Mouse (Mus musculus): ENCODE results near the gene Arid1b.

DNA sequence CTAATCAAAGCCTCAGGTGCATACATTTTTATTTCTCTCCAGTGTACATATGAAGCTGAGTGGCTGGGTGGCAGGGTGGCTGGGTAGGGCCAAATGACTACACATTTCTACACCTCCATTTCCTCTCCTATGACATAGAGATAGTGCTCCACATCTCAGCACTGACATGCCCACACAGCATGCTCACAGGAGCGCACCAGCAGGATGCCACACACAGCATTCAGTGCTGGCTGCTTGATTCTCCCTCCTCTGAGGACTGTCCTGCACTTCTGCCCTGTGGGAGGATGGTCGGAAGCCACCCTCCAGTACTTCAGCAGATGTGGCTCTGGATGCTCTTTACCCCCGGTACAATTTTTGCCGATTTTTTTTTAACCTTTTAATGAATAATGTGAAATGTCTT is 172.0 kb downstream of the Arid1b start:
- TF ChIP-seq EP300 (IDR thresholded peaks at IDR 0.05) (no peak), CTCF (IDR thresholded peaks at IDR 0.05) (no peak)

All from lung, postnatal 0 days (tissue).